Mouse (Mus musculus) heart, adult 2 months (tissue): ENCODE data around the gene Mturn. TPM values are rescaled to one million over a fixed set of nuclear protein-coding genes. Genes with fewer than 3 reads are reported as not detected.

Source experiments
- DNase-seq, 2 experiments: peaks; one replicate each; pipeline ENCODE4 v3.0.0; 2021
- H3K27ac ChIP-seq: fragments of 200-600 bp; 2 replicates; pipeline ENCODE4 v1.8.1; 2022
- H3K27me3 ChIP-seq: fragments of 200-500 bp; 2 replicates; pipeline ENCODE4 v1.6.1; 2012; ENCODE audit warnings: mild to moderate bottlenecking, low read length, inconsistent platforms, mixed read lengths; ENCODE audit not compliant: control insufficient read depth, insufficient read depth
- H3K36me3 ChIP-seq: fragments of 200-500 bp; 2 replicates; pipeline ENCODE4 v1.6.1; 2012; ENCODE audit warnings: low read length, inconsistent platforms; ENCODE audit not compliant: control insufficient read depth, insufficient read depth
- H3K4me1 ChIP-seq: fragments of 200-500 bp; 2 replicates; pipeline ENCODE4 v1.6.1; 2011; ENCODE audit warnings: low read length; ENCODE audit not compliant: control insufficient read depth, insufficient read depth
- H3K4me3 ChIP-seq: fragments of 200-600 bp; 2 replicates; pipeline ENCODE4 v1.8.1; 2022
- H3K79me2 ChIP-seq: fragments of 200-500 bp; replicated peaks from 2 replicates; pipeline ENCODE4 v1.6.1; 2012; ENCODE audit warnings: mild to moderate bottlenecking, inconsistent platforms, low read length, moderate library complexity, mixed read lengths; ENCODE audit not compliant: control insufficient read depth, insufficient read depth
- H3K9ac ChIP-seq: fragments of 200-500 bp; 2 replicates; pipeline ENCODE4 v1.6.1; 2012; ENCODE audit warnings: low read depth, mild to moderate bottlenecking, control low read depth, inconsistent platforms, low read length, mixed read lengths
- CTCF ChIP-seq: fragments of 200-600 bp; IDR thresholded peaks from 2 replicates; pipeline ENCODE4 v1.8.1; 2022; ENCODE audit warnings: antibody characterized with exemption, mild to moderate bottlenecking, moderate library complexity
- EP300 ChIP-seq: fragments of 200-500 bp; IDR thresholded peaks from 2 replicates; pipeline ENCODE4 v1.6.1; 2011; ENCODE audit warnings: low read depth, low read length, control low read depth; ENCODE audit not compliant: insufficient read depth
- POLR2A ChIP-seq: fragments of 200-500 bp; IDR thresholded peaks from 2 replicates; pipeline ENCODE4 v1.6.1; 2011; ENCODE audit warnings: mild to moderate bottlenecking, low read depth, low read length, control low read depth; ENCODE audit not compliant: insufficient read depth
- WGBS: fragments of 180-500 bp; shearing (Covaris S2); methylation state at CpG from one replicate; pipeline ENCODE4 v1.1.7; 2018; 5-methylcytosine and 5-hydroxymethylcytosine counted together
- intact Hi-C: fragments of 180-260 bp; cut with DNase I; formaldehyde crosslinking; loops from one replicate; pipeline ENCODE4 v1.15.1; 2025
- polyA plus RNA-seq: library from polyadenylated mRNA; depleted of rRNA; stranded (reverse); fragments of >200 nt; gene quantifications from 2 replicates; pipeline ENCODE4 v1.2.3, GENCODE M21; 2012
- total RNA-seq, 2 experiments: library from RNA; stranded (reverse); gene quantifications; 2 replicates each; pipeline ENCODE4 v1.2.3; 2021

Mturn gene
- total and polyA plus RNA-seq, 3 experiments: 5.4 to 16.3 (median 11.0) TPM

DNA sequence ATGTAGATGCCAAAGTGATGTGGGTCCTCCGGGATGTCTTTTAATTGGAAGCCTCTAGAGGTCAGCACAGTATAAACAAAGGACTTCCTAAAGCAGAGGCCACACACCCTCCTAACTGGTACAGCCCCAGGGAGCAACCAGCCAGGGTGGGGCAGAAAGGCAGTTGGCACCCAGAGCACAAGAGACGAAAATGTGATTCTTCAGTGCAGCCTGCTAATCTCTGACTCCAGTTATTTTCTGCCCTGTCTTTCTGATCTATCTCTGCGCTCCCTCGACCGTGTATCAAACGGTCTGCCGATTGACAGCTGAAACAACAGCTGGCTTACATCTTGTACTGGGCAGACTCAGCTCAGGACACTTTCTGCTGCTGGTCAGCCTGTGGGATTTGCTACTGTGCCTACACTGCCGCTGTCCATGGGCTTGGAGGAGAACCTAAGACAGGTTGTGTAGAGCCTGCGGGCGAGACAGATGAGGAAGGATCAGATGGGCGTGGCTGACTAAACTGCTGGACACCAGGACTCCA, 24.0 kb downstream of the Mturn start:
- peak; percentile 50 to 63 for DNase-seq
- peak; percentile 78 for TF ChIP-seq CTCF
- TF ChIP-seq POLR2A: no peak
- TF ChIP-seq EP300: 0 out of 2 replicates have a peak, but pooled peaks have one; percentile 62
- no peak overlapping the region for H3K27ac ChIP-seq
- H3K36me3 ChIP-seq: no peaks in the 10 kb centered on the region
- H3K4me3 ChIP-seq: peak overlapping the region; percentile 4
- no peak overlapping the region for H3K9ac ChIP-seq
- no peaks in the 10 kb centered on the region for H3K79me2 ChIP-seq
- 14% methylated on average over 11 of the region's 11 CpGs for WGBS
- intact Hi-C loops: loop anchor here (2.0 to 10.0 kb wide), 5 partner anchors 102 to 462 kb away; partner anchors contain the start of gene Ggct
- H3K4me1 ChIP-seq: peaks cover 4% of the 10 kb centered on the region
- H3K27me3 ChIP-seq: no peaks in the 10 kb centered on the region

DNA sequence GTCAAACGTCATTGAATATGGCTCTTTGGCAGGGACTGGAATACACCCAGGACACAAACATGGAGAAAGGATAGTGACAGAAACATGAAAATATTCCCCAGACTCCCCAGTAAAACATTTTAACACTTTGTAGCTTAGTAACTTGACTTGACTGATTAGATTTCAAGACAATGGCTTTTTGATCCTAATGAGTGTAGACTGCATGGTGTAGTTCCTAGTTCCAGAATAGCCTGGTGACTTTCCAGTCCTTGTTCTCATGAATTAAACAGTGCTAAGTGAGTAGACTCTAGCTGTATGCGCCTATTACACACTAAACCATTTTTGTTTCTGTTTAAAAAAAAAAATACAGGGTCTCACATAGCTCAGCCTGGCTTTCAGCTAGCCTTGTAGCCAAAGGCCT, 24.7 kb downstream of the Mturn start:
- no peak overlapping the region for H3K27ac ChIP-seq
- 58% methylated on average over 2 of the region's 2 CpGs for WGBS
- H3K9ac ChIP-seq: no peak overlapping the region
- intact Hi-C loops: loop anchor here (5.0 to 10.0 kb wide), 4 partner anchors 101 to 461 kb away; no protein-coding TSS in a partner anchor
- TF ChIP-seq EP300: no peak
- no peaks in the 10 kb centered on the region for H3K27me3 ChIP-seq
- no peaks in the 10 kb centered on the region for H3K36me3 ChIP-seq
- peaks cover 4% of the 10 kb centered on the region for H3K4me1 ChIP-seq
- DNase-seq: no peak
- H3K4me3 ChIP-seq: no peak overlapping the region
- H3K79me2 ChIP-seq: no peaks in the 10 kb centered on the region

DNA sequence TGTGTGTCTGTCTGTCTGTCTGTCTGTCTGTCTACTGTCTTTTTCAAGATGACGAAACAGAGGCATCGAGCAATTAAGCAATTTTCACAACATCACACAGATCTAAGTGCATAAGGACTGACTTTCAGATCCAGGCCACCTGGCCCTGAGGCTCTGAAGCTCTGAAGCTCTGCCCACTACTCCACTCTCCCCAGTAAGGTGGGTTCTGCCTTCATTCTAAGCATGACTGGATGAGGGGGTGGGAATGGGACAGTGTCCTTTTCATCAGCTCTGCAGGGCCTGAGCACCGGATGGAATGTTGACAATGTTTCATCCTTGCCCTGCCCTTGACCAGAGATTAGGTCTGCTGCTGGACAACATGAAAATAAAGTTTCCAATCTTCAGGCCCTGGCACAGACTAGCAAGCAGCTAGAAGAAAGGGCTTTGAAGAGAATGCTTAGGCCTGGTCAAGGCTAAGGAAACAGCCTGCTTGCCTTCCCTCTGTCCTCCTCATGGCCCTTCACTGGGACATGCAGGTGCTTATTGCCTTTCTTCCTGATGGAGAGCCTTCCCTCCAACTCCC, 25.3 kb downstream of the Mturn start:
- H3K9ac ChIP-seq: no peak overlapping the region
- 82% methylated on average over 3 of the region's 3 CpGs for WGBS
- DNase-seq: peak in 1 of 2 experiments; percentile 7
- peaks cover 4% of the 10 kb centered on the region for H3K4me1 ChIP-seq
- H3K27me3 ChIP-seq: no peaks in the 10 kb centered on the region
- H3K27ac ChIP-seq: no peak overlapping the region
- intact Hi-C loops: loop anchor here (5.0 to 10.0 kb wide), 4 partner anchors 101 to 461 kb away; no protein-coding TSS in a partner anchor
- no peak overlapping the region for H3K4me3 ChIP-seq
- no peaks in the 10 kb centered on the region for H3K36me3 ChIP-seq
- TF ChIP-seq POLR2A (no peak), EP300 (no peak), CTCF (no peak)
- H3K79me2 ChIP-seq: no peaks in the 10 kb centered on the region

DNA sequence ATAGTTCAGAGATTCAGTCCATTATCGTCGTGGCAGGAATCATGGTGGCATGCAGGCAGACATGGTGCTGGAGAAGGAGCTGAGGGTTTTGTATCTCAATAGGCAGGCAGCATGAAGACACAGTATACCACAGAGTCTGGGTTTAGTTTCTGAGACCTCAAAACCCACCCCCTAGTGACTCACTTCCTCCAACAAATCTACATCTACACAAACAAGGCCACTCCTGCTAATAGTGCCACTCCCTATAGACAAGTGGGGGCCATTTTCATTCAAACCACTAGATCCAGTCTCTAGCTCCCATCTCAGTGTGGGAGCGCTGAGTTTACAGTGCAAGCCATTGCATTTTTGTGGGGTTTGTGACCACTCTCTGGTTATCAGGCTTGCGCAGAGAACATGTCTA, 27.2 kb downstream of the Mturn start:
- peaks cover 4% of the 10 kb centered on the region for H3K4me1 ChIP-seq
- no peak for TF ChIP-seq POLR2A
- TF ChIP-seq CTCF: no peak
- TF ChIP-seq EP300: no peak
- H3K9ac ChIP-seq: no peak overlapping the region
- 92% methylated on average over 4 of the region's 4 CpGs for WGBS
- no peaks in the 10 kb centered on the region for H3K27me3 ChIP-seq
- no peaks in the 10 kb centered on the region for H3K79me2 ChIP-seq
- DNase-seq: no peak
- H3K36me3 ChIP-seq: no peaks in the 10 kb centered on the region
- intact Hi-C loops: loop anchor here (5.0 to 10.0 kb wide), 4 partner anchors 99 to 459 kb away; no protein-coding TSS in a partner anchor
- no peak overlapping the region for H3K4me3 ChIP-seq
- no peak overlapping the region for H3K27ac ChIP-seq

DNA sequence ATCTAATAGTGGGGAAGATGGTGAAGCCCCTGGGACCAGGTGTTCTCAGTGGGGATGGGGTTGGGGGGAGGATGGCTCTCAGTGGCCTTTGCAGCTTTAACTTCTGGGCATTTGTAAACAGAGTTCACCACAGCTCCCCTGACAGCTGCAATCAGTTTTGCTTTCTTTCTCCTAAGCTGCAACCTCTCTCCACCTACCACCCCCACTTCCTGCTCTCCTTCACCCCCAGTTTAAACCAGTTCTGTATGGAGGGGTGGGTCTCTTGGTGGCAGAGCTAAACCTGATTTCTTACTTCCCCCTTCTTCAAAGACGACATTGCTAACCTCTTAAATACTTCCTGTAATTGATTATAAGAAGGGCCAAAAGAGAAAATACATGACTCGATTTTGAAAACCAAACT, 34.3 kb downstream of the Mturn start:
- 26% methylated on average over 2 of the region's 2 CpGs for WGBS
- no peak overlapping the region for H3K4me3 ChIP-seq
- H3K36me3 ChIP-seq: no peaks in the 10 kb centered on the region
- H3K4me1 ChIP-seq: no peaks in the 10 kb centered on the region
- intact Hi-C loops: no loop called here
- H3K79me2 ChIP-seq: no peaks in the 10 kb centered on the region
- H3K27ac ChIP-seq: no peak overlapping the region
- peak in 1 of 2 experiments; percentile 6 for DNase-seq
- no peak overlapping the region for H3K9ac ChIP-seq
- no peak for TF ChIP-seq EP300
- TF ChIP-seq POLR2A: no peak
- no peak for TF ChIP-seq CTCF
- H3K27me3 ChIP-seq: no peaks in the 10 kb centered on the region

DNA sequence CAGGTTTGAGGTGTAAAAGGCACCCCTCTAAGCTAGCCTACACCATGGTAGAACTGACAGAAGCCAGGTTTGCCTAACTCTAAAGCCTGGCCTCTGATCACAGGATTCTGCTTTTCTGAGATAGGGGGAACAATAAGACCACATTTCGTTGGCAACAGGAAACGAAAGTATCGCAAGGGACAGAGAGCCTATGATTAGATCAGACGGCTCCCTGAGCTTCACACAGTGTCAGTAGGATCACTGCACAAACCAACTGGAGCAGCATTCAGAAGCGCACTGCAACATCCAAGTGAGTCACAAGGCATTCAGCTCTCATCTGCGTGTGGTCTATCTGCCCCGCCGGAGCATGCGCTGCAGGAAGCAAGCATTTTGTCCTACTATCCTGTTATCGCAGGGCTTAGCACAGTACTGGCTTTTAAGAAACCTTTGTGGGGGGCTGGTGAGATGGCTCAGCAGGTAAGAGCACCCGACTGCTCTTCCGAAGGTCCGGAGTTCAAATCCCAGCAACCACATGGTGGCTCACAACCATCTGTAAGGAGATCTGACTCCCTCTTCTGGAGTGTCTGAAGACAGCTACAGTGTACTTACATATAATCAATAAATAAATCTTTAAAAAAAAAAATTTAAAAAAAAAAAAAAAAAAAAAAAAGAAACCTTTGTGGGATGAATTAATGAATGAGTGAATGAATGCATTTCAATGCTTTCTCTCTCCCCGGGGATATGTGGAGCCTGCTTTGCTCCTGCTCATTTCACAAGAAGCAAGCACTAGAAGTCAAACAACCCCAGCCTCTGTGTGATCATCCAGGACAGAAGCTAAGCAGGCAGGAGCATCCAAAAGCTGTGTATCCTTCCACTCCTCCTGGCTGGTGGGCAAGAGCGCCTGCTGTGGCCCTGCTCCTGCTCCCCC, 37.6 kb downstream of the Mturn start:
- intact Hi-C loops: no loop called here
- H3K4me1 ChIP-seq: peaks cover 2% of the 10 kb centered on the region; the same call in 1 of the 2 replicates
- TF ChIP-seq POLR2A (no peak), CTCF (no peak), EP300 (no peak)
- 47% methylated on average over 15 of the region's 15 CpGs for WGBS
- DNase-seq: peak; percentile 24 to 44
- no peak overlapping the region for H3K27ac ChIP-seq
- no peaks in the 10 kb centered on the region for H3K27me3 ChIP-seq
- no peak overlapping the region for H3K9ac ChIP-seq
- H3K36me3 ChIP-seq: no peaks in the 10 kb centered on the region
- no peaks in the 10 kb centered on the region for H3K79me2 ChIP-seq
- H3K4me3 ChIP-seq: no peak overlapping the region
